Mouse (Mus musculus) gastrocnemius, adult 18-20 months (tissue): ENCODE data around the gene Hoxc10. TPM values are rescaled to one million over a fixed set of nuclear protein-coding genes. Genes with fewer than 3 reads are reported as not detected.

ENCODE experiments used
- DNase-seq: peaks from one replicate; pipeline ENCODE4 v3.0.0; 2021; ENCODE audit warnings: low spot score
- total RNA-seq, 2 experiments: library from RNA; stranded (reverse); gene quantifications; 2 replicates each; pipeline ENCODE4 v1.2.3; 2021

Gene Hoxc10
- total RNA-seq, 2 experiments from 2014 or later: 78.5 to 88.0 TPM

- DNase-seq: peak; percentile 62
These were observed 23.7 kb upstream of the Hoxc10 start for GRCm38 (mm10) chr15:102942739-102943467.

DNA sequence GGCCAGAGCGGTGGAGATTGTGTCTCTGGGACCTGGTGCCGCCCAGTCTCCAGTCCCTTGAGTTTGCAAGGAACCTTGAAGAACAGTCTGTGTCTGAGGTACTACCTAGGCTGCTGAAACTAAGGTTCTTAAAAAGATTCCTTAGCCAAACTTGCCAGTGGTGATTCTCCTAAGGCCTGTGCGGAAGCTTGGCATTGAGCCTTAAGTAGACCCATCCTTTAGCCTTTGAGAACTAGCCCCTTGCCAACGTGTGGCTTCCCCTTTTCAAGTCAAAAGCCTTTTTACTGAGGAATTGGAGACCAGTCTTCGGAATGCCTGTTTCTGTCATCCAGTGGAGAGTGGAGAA is 23.2 kb upstream of the Hoxc10 start:
- DNase-seq: no peak

GRCm38 (mm10) chr15:102945185-102946077 is 21.2 kb upstream of the Hoxc10 start:
- no peak for DNase-seq

DNA sequence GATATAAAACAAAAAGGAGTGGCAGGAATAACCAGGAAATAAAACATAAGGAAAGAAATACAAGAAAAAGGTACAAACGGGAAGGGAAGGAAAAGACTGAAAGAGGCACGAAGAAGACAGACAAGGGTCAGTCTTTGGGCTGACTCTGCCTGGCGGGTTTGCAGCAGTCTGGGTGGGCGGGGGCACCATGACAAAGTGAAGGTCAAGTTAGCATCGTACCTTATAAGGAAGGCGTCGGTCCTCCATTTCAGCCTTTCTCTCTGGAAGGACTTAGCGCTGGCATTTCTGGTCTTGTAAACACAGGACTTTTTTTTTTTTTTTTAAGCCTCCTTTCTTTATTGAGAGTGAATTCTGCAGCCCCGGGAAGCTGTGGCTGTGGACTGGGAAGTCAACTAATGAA is 19.3 kb upstream of the Hoxc10 start:
- no peak for DNase-seq

DNA sequence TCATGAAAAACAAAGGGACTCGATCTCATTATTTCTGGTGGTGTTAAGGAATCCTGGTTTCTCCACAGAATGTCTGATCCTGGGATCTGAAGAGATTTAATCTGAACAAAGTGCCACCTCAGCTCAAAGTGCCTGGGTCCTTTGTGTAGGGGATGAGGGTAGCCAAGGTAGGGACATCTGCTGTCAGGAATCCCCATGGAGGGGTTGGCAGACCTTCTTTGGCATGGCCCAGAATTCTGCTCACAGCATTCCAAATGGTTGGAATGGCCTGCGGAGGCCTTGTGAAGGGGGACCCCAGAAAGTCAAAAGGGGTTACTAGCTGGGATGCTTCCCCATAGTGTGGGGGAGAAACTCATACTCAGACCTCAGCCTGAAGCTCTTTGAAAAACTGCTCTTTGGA is 17.8 kb upstream of the Hoxc10 start:
- DNase-seq: no peak

GRCm38 (mm10) chr15:102949696-102950095 is 16.9 kb upstream of the Hoxc10 start:
- no peak for DNase-seq

DNA sequence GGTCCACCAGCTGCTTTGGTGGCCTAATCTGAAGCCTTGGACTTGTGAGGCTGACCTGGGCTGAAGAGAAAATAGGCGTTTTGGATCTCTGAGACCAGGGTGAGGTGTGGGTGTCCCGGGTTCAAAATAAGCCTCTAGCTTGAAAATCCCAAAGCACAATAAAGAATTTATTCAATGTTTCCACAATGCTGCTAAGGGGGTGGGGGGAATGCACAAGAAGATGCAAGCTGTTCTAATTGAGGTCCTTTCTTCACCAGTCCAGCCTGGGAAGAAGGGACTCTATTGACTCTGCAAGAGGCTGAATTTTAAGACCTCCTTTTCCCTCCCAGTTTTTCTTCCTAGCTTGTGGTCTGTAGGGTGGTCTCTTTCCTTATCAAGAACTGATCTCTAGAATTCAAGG is 15.7 kb upstream of the Hoxc10 start:
- DNase-seq: no peak

- DNase-seq: no peak
These were observed 13.0 kb upstream of the Hoxc10 start for GRCm38 (mm10) chr15:102953561-102953960.

- peak; percentile 40 for DNase-seq
These were observed 12.2 kb upstream of the Hoxc10 start, which contains the start of gene Hoxc11 for GRCm38 (mm10) chr15:102954192-102955006. Hoxc11 (plus strand) TSS chr15:102954427.

DNA sequence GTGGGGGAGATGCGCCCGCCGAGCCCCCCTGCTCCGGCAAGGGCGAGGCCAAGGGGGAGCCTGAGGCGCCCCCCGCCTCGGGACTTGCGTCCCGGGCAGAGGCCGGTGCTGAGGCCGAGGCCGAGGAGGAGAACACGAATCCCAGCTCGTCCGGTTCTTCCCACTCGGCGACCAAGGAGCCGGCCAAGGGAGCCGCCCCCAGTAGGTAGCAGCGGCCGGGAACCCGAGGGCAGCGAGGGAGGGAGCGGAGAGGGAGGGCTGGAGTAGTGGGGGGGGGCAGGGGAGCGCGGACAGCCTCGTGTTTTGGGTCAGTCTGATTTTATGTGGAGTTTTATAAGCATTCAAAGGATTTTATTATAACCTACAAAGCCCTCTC is 11.6 kb upstream of the Hoxc10 start:
- no peak for DNase-seq

GRCm38 (mm10) chr15:102955833-102956640 is 10.6 kb upstream of the Hoxc10 start:
- no peak for DNase-seq

GRCm38 (mm10) chr15:102956906-102957305 is 9.7 kb upstream of the Hoxc10 start:
- DNase-seq: no peak

DNA sequence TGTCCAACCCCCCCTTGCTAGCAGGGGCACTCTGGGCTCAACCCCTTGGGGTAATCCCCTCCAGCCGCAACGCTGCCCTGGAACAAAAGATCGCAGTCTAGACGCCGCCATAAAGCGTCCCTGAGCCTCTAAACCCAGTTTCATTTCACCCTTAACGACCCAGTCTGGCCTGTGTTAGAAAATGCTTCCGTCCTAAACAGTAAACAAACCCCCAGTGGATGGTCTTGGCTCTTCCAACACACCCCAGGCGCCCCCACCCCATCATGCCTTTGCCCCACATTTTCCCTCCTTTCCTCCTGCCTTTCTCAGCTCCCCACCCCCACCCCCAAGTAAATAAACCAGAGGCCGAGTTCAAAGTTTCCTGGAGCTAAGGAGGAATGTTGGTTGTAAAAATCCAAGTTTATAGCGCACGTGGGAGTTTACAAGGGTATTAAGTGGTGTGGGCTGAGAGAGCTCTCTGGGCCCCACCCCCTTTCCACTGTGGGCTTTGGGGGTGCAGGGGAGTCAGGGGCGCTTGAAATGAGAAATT is 6.9 kb upstream of the Hoxc10 start:
- no peak for DNase-seq

DNA sequence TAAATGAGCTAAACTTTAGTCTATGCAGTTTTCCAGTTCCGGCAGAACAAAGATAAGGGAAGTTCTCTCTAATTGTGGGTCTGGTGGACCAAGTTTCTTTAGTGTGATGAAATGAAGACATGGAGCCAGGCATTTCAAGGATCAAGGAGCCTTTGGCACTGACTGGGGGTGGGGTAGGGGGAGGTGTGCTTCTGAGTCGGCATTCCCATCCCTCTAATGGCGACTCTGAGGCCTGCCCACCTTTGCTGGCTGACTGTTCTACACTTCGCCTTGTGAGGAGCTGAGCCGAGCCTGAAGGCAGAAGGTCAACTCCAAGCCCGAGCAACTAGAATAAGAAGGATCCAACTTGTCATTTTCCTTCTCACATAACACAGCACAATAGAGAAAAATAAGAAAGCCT is 4.9 kb upstream of the Hoxc10 start:
- DNase-seq: peak; percentile 53

DNA sequence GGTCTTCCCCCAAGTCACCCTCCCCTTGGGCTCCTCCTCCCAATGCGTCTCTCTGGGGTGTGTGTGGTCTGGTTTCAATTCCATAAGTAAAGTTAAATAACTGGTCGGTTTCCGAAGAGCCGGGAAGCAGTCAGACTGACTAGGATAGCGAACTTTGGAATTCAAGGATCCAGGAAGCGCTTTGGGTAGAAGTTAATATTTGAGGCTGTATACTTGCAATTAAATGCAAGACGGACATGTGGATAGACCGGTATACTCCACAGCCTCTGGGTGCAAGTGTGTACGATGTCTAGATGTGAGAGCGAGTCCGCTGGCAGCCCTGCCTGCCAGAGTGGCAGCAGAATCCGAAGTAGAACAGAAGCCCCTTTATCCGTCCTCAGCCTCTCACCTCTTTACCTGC is 4.1 kb upstream of the Hoxc10 start:
- peak; percentile 38 for DNase-seq

GRCm38 (mm10) chr15:102963259-102963658 is 3.3 kb upstream of the Hoxc10 start:
- DNase-seq: peak; percentile 47

- DNase-seq: peak; percentile 78
These were observed 2.6 kb upstream of the Hoxc10 start for GRCm38 (mm10) chr15:102963671-102964640.

DNA sequence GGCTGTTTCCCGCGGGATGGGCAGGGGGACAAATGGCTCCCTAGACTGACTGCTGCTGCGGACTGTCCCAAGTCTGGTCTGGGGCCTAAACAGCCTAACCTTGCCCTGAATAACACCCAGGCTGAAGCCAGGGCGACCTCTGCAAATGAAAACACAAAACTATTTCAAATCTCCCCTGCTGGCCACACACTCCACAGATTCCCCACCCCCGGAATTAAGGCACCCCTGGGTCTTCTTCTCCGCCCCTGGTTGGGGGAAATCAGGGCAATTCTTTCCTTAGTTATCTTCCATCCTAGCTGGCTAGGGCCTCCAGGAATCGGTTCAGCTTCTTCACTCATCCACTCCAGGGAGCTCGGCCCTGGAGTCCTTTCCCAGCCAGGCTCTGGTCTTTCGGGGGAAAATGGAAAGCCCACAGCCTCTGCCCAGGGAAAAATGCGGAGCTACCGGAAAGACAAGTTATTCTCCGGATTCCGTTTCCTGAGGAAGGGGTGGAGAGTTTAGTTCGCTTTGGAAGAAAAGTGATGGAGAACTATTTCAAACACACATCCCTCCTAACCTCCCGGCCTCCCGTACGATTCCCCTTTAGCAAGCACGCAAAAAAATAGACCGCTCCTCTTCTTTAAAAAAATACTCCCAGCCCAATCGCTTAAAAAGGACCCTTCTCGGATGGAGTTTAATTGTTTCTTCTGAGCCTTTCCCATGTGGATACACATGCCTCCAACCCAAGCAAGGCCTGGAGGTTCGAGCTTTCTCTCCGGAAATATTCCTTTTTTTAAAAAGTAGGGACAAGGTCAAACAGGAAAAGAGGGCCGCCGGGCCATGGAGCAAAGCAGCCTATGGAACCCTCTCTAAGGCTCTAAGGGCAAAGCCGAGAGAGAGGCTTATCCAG is 1.3 kb upstream of the Hoxc10 start:
- no peak for DNase-seq
